Mouse (Mus musculus): ENCODE measurements at regions not wholly inside any gene's neighbourhood (a gene's known extent, or its start where the extent isn't known, plus 50 kb on each side); places are given as distances from the start of the nearest gene placed in this dataset.
A peak's percentile ranks its signal among the peaks of the same experiment; 100 is the strongest.

GRCm38 (mm10) chr6:140339731-140340130, 84.1 kb upstream of the Plekha5 start:
- H3K27me3 ChIP-seq (ENCODE audit: insufficient read depth, poor library complexity, severe bottlenecking), result no peaks in the 10 kb centered on the region
- H3K27ac ChIP-seq, result no peak overlapping the region
- WGBS, result 69% methylated on average over 13 of the region's 13 CpGs
- no peaks in the 10 kb centered on the region for H3K9me3 ChIP-seq
- DNase-seq (ENCODE audit: low spot score), result no peak
- H3K4me3 ChIP-seq, result no peak overlapping the region
- peaks cover 20% of the 10 kb centered on the region for H3K4me1 ChIP-seq
- H3K36me3 ChIP-seq, result no peaks in the 10 kb centered on the region

- peak overlapping the region; percentile 28 for H3K4me3 ChIP-seq
Measured at GRCm38 (mm10) chr6:140337897-140338749, 85.7 kb upstream of the Plekha5 start.

GRCm38 (mm10) chr6:140337083-140337491, 86.8 kb upstream of the Plekha5 start:
- H3K4me1 ChIP-seq, result peaks cover 20% of the 10 kb centered on the region
- no peak for DNase-seq (ENCODE audit: low spot score)
- no peaks in the 10 kb centered on the region for H3K9me3 ChIP-seq
- no peaks in the 10 kb centered on the region for H3K36me3 ChIP-seq
- peak overlapping the region; percentile 72 for H3K27ac ChIP-seq
- H3K27me3 ChIP-seq (ENCODE audit: insufficient read depth, poor library complexity, severe bottlenecking), result no peaks in the 10 kb centered on the region
- 28% methylated on average over 3 of the region's 3 CpGs for WGBS
- no peak overlapping the region for H3K4me3 ChIP-seq

More at GRCm38 (mm10) chr6:140337897-140338749, 85.7 kb upstream of the Plekha5 start:
- peaks cover 20% of the 10 kb centered on the region for H3K4me1 ChIP-seq
- H3K27me3 ChIP-seq (ENCODE audit: insufficient read depth, poor library complexity, severe bottlenecking), result no peaks in the 10 kb centered on the region
- peak overlapping the region; percentile 17; the same call in 1 of the 2 replicates for H3K27ac ChIP-seq
- no peaks in the 10 kb centered on the region for H3K9me3 ChIP-seq
- no peaks in the 10 kb centered on the region for H3K36me3 ChIP-seq
- DNase-seq (ENCODE audit: low spot score), result no peak
- 39% methylated on average over 19 of the region's 19 CpGs for WGBS

GRCm38 (mm10) chr6:140336414-140336941, 87.4 kb upstream of the Plekha5 start:
- no peak for DNase-seq (ENCODE audit: low spot score)
- peak overlapping the region; percentile 43 for H3K4me3 ChIP-seq
- H3K27ac ChIP-seq, result peak overlapping the region; percentile 72
- 7% methylated on average over 13 of the region's 13 CpGs for WGBS
- H3K9me3 ChIP-seq, result no peaks in the 10 kb centered on the region
- no peaks in the 10 kb centered on the region for H3K36me3 ChIP-seq
- H3K27me3 ChIP-seq (ENCODE audit: insufficient read depth, poor library complexity, severe bottlenecking), result no peaks in the 10 kb centered on the region
- peaks cover 20% of the 10 kb centered on the region for H3K4me1 ChIP-seq

- no peaks in the 10 kb centered on the region for H3K9me3 ChIP-seq
- WGBS, result 60% methylated on average over 3 of the region's 3 CpGs
- H3K27ac ChIP-seq, result no peak overlapping the region
- no peak overlapping the region for H3K4me3 ChIP-seq
- H3K4me1 ChIP-seq, result peaks cover 20% of the 10 kb centered on the region
- H3K27me3 ChIP-seq (ENCODE audit: insufficient read depth, poor library complexity, severe bottlenecking), result no peaks in the 10 kb centered on the region
- no peaks in the 10 kb centered on the region for H3K36me3 ChIP-seq
- no peak for DNase-seq (ENCODE audit: low spot score)
Measured at GRCm38 (mm10) chr6:140333397-140333796, 90.5 kb upstream of the Plekha5 start.

- DNase-seq (ENCODE audit: low spot score), result no peak
- Histone ChIP-seq H3K27me3 (ENCODE audit: insufficient read depth, poor library complexity, severe bottlenecking) (no peaks in the 10 kb centered on the region), H3K4me1 (0 out of 2 replicates have a peak, but pooled peaks cover 10% of the 10 kb centered on the region), H3K36me3 (no peaks in the 10 kb centered on the region), H3K9me3 (no peaks in the 10 kb centered on the region), H3K27ac (no peak overlapping the region), H3K4me3 (no peak overlapping the region)
- WGBS, result 93% methylated on average over 11 of the region's 11 CpGs
Measured at GRCm38 (mm10) chr6:140308641-140309040, 115.2 kb upstream of the Plekha5 start.

- Histone ChIP-seq H3K27me3 (ENCODE audit: insufficient read depth, poor library complexity, severe bottlenecking) (no peaks in the 10 kb centered on the region), H3K4me3 (no peak overlapping the region), H3K4me1 (0 out of 2 replicates have a peak, but pooled peaks cover 10% of the 10 kb centered on the region), H3K36me3 (no peaks in the 10 kb centered on the region), H3K27ac (no peak overlapping the region), H3K9me3 (no peaks in the 10 kb centered on the region)
- no peak for DNase-seq (ENCODE audit: low spot score)
- 90% methylated on average over 6 of the region's 6 CpGs for WGBS
Measured at GRCm38 (mm10) chr6:140306811-140307558, 116.9 kb upstream of the Plekha5 start.

GRCm38 (mm10) chr6:140304105-140304504, 119.7 kb upstream of the Plekha5 start:
- no peak for DNase-seq (ENCODE audit: low spot score)
- Histone ChIP-seq H3K36me3 (no peaks in the 10 kb centered on the region), H3K9me3 (no peaks in the 10 kb centered on the region), H3K27ac (no peak overlapping the region), H3K4me1 (peaks cover 26% of the 10 kb centered on the region), H3K4me3 (no peak overlapping the region), H3K27me3 (ENCODE audit: insufficient read depth, poor library complexity, severe bottlenecking) (no peaks in the 10 kb centered on the region)
- WGBS, result 75% methylated on average over 5 of the region's 5 CpGs

GRCm38 (mm10) chr6:140300470-140301145, 123.2 kb upstream of the Plekha5 start:
- Histone ChIP-seq H3K27ac (no peak overlapping the region), H3K9me3 (no peaks in the 10 kb centered on the region), H3K27me3 (ENCODE audit: insufficient read depth, poor library complexity, severe bottlenecking) (no peaks in the 10 kb centered on the region), H3K4me1 (peaks cover 16% of the 10 kb centered on the region), H3K4me3 (no peak overlapping the region), H3K36me3 (no peaks in the 10 kb centered on the region)
- WGBS, result 35% methylated on average over 7 of the region's 7 CpGs
- no peak for DNase-seq (ENCODE audit: low spot score)

GRCm38 (mm10) chr6:140299653-140300052, 124.2 kb upstream of the Plekha5 start:
- WGBS, result 25% methylated on average over 7 of the region's 7 CpGs
- DNase-seq (ENCODE audit: low spot score), result no peak
- Histone ChIP-seq H3K27ac (no peak overlapping the region), H3K4me3 (no peak overlapping the region), H3K27me3 (ENCODE audit: insufficient read depth, poor library complexity, severe bottlenecking) (no peaks in the 10 kb centered on the region), H3K36me3 (no peaks in the 10 kb centered on the region), H3K4me1 (peaks cover 16% of the 10 kb centered on the region), H3K9me3 (no peaks in the 10 kb centered on the region)

GRCm38 (mm10) chr6:140297969-140298554, 125.8 kb upstream of the Plekha5 start:
- Histone ChIP-seq H3K36me3 (no peaks in the 10 kb centered on the region), H3K9me3 (no peaks in the 10 kb centered on the region), H3K4me3 (no peak overlapping the region), H3K27ac (no peak overlapping the region), H3K4me1 (peaks cover 16% of the 10 kb centered on the region), H3K27me3 (ENCODE audit: insufficient read depth, poor library complexity, severe bottlenecking) (no peaks in the 10 kb centered on the region)
- 79% methylated on average over 14 of the region's 14 CpGs for WGBS
- no peak for DNase-seq (ENCODE audit: low spot score)

- DNase-seq (ENCODE audit: low spot score), result no peak
- H3K4me3 ChIP-seq, result no peak overlapping the region
- H3K36me3 ChIP-seq, result no peaks in the 10 kb centered on the region
- H3K4me1 ChIP-seq, result peaks cover 16% of the 10 kb centered on the region
- H3K27me3 ChIP-seq (ENCODE audit: insufficient read depth, poor library complexity, severe bottlenecking), result no peaks in the 10 kb centered on the region
- WGBS, result 89% methylated on average over 6 of the region's 6 CpGs
- H3K27ac ChIP-seq, result no peak overlapping the region
- no peaks in the 10 kb centered on the region for H3K9me3 ChIP-seq
Measured at GRCm38 (mm10) chr6:140297561-140297960, 126.3 kb upstream of the Plekha5 start.

Data from heart, embryonic 10.5 days (tissue).